8 mouse cellular contexts compared by ENCODE assay signal in the genomic region with DNA sequence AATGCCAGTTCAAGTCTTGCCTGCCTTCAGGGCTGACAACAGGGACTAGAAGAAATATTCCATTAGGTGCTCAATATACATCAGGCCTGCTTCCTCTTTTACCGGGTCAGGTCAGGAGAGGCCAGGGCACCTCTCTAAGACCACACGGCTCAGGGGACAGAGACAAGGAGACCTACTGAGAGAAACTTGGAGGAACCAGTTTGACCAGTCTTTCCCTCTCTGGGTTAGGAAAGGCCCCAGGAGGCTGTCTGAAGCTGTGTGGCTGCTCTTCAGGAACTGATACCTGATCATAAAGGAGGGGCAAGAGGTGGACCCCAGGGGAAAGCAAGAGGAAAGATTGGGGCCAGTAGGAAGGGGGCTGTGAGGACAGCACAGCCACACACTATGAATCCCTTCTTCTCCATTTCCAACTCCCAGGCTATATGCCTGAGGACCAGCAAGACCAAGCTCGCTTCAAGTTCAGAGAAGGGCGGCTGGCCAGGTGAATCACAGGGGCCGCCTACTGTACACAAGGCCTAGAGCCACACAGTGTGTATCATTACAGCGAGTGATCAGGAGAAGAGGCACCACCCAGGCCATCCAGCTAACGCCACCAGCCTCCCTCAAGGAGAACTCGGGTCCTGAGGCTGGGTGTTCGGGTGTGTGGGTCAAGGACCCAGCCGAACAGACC. TPM values are rescaled to one million over a fixed set of nuclear protein-coding genes. Genes with fewer than 3 reads are reported as not detected.
DNase-seq lines count a peak whose midpoint lies in the region; ATAC-seq and TF ChIP-seq lines count a peak whose summit lies in the region.

No protein-coding gene starts in this region.

- peaks cover 3% of the 10 kb centered on the region; the same call in 1 of the 2 replicates for H3K36me3 ChIP-seq in liver, embryonic 16.5 days (ENCODE audit: control insufficient read depth, insufficient read depth)

- intact Hi-C loops in gastrocnemius, adult 2 months (cut with DNase I), result no loop called here

- no peaks in the 10 kb centered on the region for H3K27me3 ChIP-seq in liver, embryonic 16.5 days (ENCODE audit: control insufficient read depth, insufficient read depth, low read depth, low read length)

- no peak for ATAC-seq in liver, embryonic 16.5 days (ENCODE audit: low read depth)

- no peak overlapping the region for H3K9ac ChIP-seq in liver, embryonic 16.5 days (ENCODE audit: low read depth, low read length)

- H3K9me3 ChIP-seq in liver, embryonic 16.5 days (replicated peaks; ENCODE audit: control insufficient read depth, low read length), result no peaks in the 10 kb centered on the region

- peak overlapping the region; percentile 94 for H3K4me2 ChIP-seq in liver, embryonic 16.5 days (ENCODE audit: low read depth, low read length)

- H3K27ac ChIP-seq in gastrocnemius, adult 2 months, result peak overlapping the region; percentile 92
- H3K27ac ChIP-seq in liver, embryonic 16.5 days (ENCODE audit: low read length), result no peak overlapping the region

- no peak for TF ChIP-seq CTCF in gastrocnemius, adult 2 months (IDR thresholded peaks at IDR 0.05)

- peaks cover 23% of the 10 kb centered on the region for H3K4me1 ChIP-seq in liver, embryonic 16.5 days (ENCODE audit: control insufficient read depth, low read depth, low read length)

- WGBS in liver, embryonic 16.5 days (ENCODE audit: insufficient replicate concordance), result 68% methylated on average over 10 of the region's 10 CpGs

- H3K4me3 ChIP-seq in gastrocnemius, adult 2 months, result peak overlapping the region; percentile 91
- H3K4me3 ChIP-seq in liver, embryonic 16.5 days (ENCODE audit: low read depth, low read length), result peak overlapping the region; percentile 82

- DNase-seq in gastrocnemius, adult 2 months, result no peak
- DNase-seq in gastrocnemius, adult 8-10 months (ENCODE audit: low spot score in 2 of 2), result no peak
- DNase-seq in urinary bladder, postnatal 14 days (ENCODE audit: low spot score), result peak; percentile 47
- no peak for DNase-seq in urinary bladder, postnatal 25 days (ENCODE audit: low spot score)
- DNase-seq in spleen, postnatal 14 days (ENCODE audit: low spot score in 2 of 2), result no peak
- no peak for DNase-seq in spleen, adult 18-20 months
- no peak for DNase-seq in adrenal gland, adult 2 months

RNA-seq across cellular contexts. Expression of a gene that starts 2.0 kb away (rescaled TPM):
- total RNA-seq in gastrocnemius, adult 2 months (2021), result 10 to 100 TPM in 1 of 2 experiments, 1 to 10 TPM in 1; 3.7 to 11.5 TPM
- 10 to 100 TPM in 2 of 4 experiments, 1 to 10 TPM in 2; 5.9 to 14.3 (median 9.0) TPM for total RNA-seq in gastrocnemius, adult 8-10 months (2022)
- polyA plus RNA-seq in liver, embryonic 16.5 days (2015; fragmentation: Nextera tagmentation; extraction: Ambion mirVana), result not detected in 2 replicates
- 10 to 100 TPM; 20.0 to 21.0 TPM for total RNA-seq in adrenal gland, adult 2 months (2021)
- polyA plus RNA-seq in adrenal gland, adult 2 months (2012; rRNA removed), result 31.2 and 38.6 TPM in 2 replicates

RNA-seq across cellular contexts. Expression of a gene that starts 27.4 kb away (rescaled TPM):
- 100 to 1,000 TPM; 170 to 181 TPM for total RNA-seq in gastrocnemius, adult 2 months (2021)
- total RNA-seq in gastrocnemius, adult 8-10 months (2022), result 100 to 1,000 TPM; 163 to 176 (median 172) TPM
- polyA plus RNA-seq in liver, embryonic 16.5 days (2015; fragmentation: Nextera tagmentation; extraction: Ambion mirVana), result 168 and 175 TPM in 2 replicates
- 100 to 1,000 TPM; 191 to 208 TPM for total RNA-seq in adrenal gland, adult 2 months (2021)
- polyA plus RNA-seq in adrenal gland, adult 2 months (2012; rRNA removed), result 94.4 and 133 TPM in 2 replicates

RNA-seq across cellular contexts. Expression of a gene that starts 29.4 kb away (rescaled TPM):
- total RNA-seq in gastrocnemius, adult 2 months (2021), result 100 to 1,000 TPM; 106 to 181 TPM
- 100 to 1,000 TPM in 2 of 4 experiments, 10 to 100 TPM in 2; 75.3 to 167 (median 96.4) TPM for total RNA-seq in gastrocnemius, adult 8-10 months (2022)
- polyA plus RNA-seq in liver, embryonic 16.5 days (2015; fragmentation: Nextera tagmentation; extraction: Ambion mirVana), result 0.46 and 0.61 TPM in 2 replicates
- 100 to 1,000 TPM; 366 to 466 TPM for total RNA-seq in adrenal gland, adult 2 months (2021)
- polyA plus RNA-seq in adrenal gland, adult 2 months (2012; rRNA removed), result 3,420 and 4,353 TPM in 2 replicates

RNA-seq across cellular contexts. Expression of a gene that starts 30.3 kb away (rescaled TPM):
- total RNA-seq in gastrocnemius, adult 2 months (2021), result 10 to 100 TPM; 13.0 to 14.9 TPM
- total RNA-seq in gastrocnemius, adult 8-10 months (2022), result 10 to 100 TPM; 11.8 to 13.1 (median 12.5) TPM
- 13.7 and 14.0 TPM in 2 replicates for polyA plus RNA-seq in liver, embryonic 16.5 days (2015; fragmentation: Nextera tagmentation; extraction: Ambion mirVana)
- total RNA-seq in adrenal gland, adult 2 months (2021), result 10 to 100 TPM; 29.9 to 30.1 TPM
- polyA plus RNA-seq in adrenal gland, adult 2 months (2012; rRNA removed), result 72.0 and 77.3 TPM in 2 replicates
